Mouse (Mus musculus) liver, embryonic 12.5 days (tissue): Measurements from ENCODE around the gene Rapgef3. TPM values are rescaled to one million over a fixed set of nuclear protein-coding genes. Genes with fewer than 3 reads are reported as not detected.

ENCODE experiments used
- ATAC-seq: fragments of 200-750 bp; cut with Nextera tagmentation; 2 replicates; pipeline ENCODE4 v1.8.0; 2017; ENCODE audit warnings: moderate number of reproducible peaks, mild to moderate bottlenecking, moderate library complexity
- H3K27ac ChIP-seq: fragments of 300-500 bp; sonication (generic); 2 replicates; pipeline ENCODE4 v1.5.1; 2016; ENCODE audit warnings: mild to moderate bottlenecking
- H3K27me3 ChIP-seq: fragments of 300-500 bp; sonication (generic); replicated peaks from 2 replicates; pipeline ENCODE4 v1.6.1; 2016; ENCODE audit warnings: mild to moderate bottlenecking, moderate library complexity
- H3K36me3 ChIP-seq: fragments of 300-500 bp; sonication (generic); 2 replicates; pipeline ENCODE4 v1.6.1; 2016; ENCODE audit warnings: mild to moderate bottlenecking, moderate library complexity
- H3K4me1 ChIP-seq: fragments of 300-500 bp; sonication (generic); 2 replicates; pipeline ENCODE4 v1.6.1; 2016
- H3K4me2 ChIP-seq: fragments of 300-500 bp; sonication (generic); 2 replicates; pipeline ENCODE4 v1.6.1; 2016; ENCODE audit warnings: mild to moderate bottlenecking, moderate library complexity
- H3K4me3 ChIP-seq: fragments of 300-500 bp; sonication (generic); 2 replicates; pipeline ENCODE4 v1.5.1; 2016; ENCODE audit warnings: mild to moderate bottlenecking, moderate library complexity
- H3K9ac ChIP-seq: fragments of 300-500 bp; sonication (generic); 2 replicates; pipeline ENCODE4 v1.6.1; 2016; ENCODE audit warnings: mild to moderate bottlenecking, moderate library complexity
- H3K9me3 ChIP-seq: fragments of 300-500 bp; sonication (generic); replicated peaks from 2 replicates; pipeline ENCODE4 v1.6.1; 2016; ENCODE audit warnings: mild to moderate bottlenecking, moderate library complexity
- WGBS: fragments of 180-500 bp; shearing (Covaris S2); methylation state at CpG from one replicate; pipeline ENCODE4 v1.1.7; 2016; ENCODE audit not compliant: insufficient replicate concordance; 5-methylcytosine and 5-hydroxymethylcytosine counted together
- polyA plus RNA-seq: library from polyadenylated mRNA; unstranded; fragments of >200 nt; fragmentation: Nextera tagmentation; extraction: Ambion mirVana; gene quantifications from 2 replicates; pipeline ENCODE4 v1.2.1, GENCODE M21; 2016

The Rapgef3 gene
- polyA plus RNA-seq, 1 experiment from 2014 or later = 3.9 TPM

DNA sequence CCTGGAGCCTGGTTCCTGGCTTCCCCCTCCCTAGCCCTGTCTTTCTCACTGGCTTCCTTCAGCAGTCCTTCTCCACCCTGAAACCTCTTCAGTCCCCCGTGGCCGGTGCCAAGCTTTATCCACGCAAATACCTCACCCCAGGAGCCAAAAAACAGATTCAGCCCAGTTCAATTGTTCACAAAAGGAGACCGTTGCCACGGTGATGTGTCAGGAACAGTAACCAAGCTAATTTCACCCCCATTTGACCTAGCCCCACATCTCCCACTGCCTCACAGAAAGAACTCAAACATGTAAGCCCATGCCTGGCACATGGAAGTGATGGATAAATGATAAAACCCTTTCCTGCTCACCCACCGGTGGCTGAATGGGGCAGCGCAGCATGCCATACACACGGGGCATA, 1.6 kb downstream of the Rapgef3 start:
- no peak for ATAC-seq
- H3K4me3 ChIP-seq = peak overlapping the region; percentile 49
- no peaks in the 10 kb centered on the region for H3K36me3 ChIP-seq
- H3K4me2 ChIP-seq = peak overlapping the region; percentile 71
- H3K27ac ChIP-seq = no peak overlapping the region
- H3K4me1 ChIP-seq = peaks cover 28% of the 10 kb centered on the region
- no peaks in the 10 kb centered on the region for H3K9me3 ChIP-seq
- H3K27me3 ChIP-seq = peaks cover 90% of the 10 kb centered on the region
- H3K9ac ChIP-seq = no peak overlapping the region
- WGBS = 23% methylated on average over 8 of the region's 8 CpGs

DNA sequence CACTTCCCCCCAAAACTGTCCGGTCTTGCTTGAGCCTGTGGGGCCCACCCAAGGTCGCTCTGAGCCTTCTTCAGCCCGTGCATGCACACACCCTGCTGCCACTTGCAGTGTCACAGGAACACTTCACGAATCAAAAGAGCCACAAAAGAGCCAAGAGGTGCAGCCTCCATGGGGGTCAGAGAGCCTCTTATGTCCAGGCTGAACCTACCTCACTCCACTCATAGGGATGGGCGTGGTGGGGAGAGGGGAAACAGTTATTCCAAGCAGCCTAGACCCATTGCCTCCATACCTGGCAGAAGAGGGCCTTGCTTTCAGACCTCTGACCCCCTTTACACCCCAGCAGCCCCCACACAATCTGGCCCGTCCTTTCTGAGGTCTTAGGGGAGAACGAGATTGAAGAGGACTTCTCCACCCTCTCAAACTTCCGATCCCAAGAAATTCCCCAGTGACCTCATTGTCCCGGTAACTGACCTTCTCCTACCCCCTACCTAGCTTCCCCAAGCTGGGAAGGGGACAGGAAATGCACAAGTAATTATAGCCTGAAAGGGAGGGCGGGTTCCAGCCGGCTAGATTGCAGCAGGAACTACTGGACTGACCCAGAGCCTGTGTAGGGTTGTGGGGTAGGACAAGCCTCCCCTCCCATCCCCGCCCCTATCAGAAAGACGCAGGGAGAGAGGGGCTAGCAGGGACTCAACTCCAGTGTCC, 2.5 kb downstream of the Rapgef3 start:
- no peaks in the 10 kb centered on the region for H3K9me3 ChIP-seq
- peaks cover 83% of the 10 kb centered on the region for H3K27me3 ChIP-seq
- no peak overlapping the region for H3K4me3 ChIP-seq
- ATAC-seq = no peak
- H3K27ac ChIP-seq = no peak overlapping the region
- H3K4me2 ChIP-seq = no peak overlapping the region
- WGBS = 29% methylated on average over 13 of the region's 13 CpGs
- H3K9ac ChIP-seq = no peak overlapping the region
- H3K4me1 ChIP-seq = peaks cover 28% of the 10 kb centered on the region
- H3K36me3 ChIP-seq = no peaks in the 10 kb centered on the region

DNA sequence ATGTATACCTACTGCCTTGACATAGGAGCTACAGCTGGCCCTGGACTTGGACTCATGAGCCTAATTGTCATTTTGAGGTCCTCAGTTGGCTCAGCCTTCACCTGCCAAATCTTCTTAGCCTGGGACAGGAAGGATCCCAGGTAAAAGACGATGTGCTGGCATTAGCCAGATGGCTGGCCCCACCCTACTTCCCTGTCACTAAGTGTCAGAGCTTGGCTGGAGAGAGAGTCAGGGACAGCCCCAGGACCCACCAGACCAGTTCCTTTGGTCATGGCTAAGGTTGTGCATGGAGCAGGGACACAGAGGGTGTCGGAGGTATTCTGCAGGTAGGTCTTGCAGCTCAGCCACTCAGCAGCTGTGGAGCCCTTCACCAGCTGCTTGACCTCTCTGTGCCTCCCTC, 3.2 kb downstream of the Rapgef3 start:
- Histone ChIP-seq H3K27me3 (peaks cover 76% of the 10 kb centered on the region), H3K9me3 (no peaks in the 10 kb centered on the region), H3K4me2 (no peak overlapping the region), H3K4me3 (no peak overlapping the region), H3K36me3 (no peaks in the 10 kb centered on the region), H3K4me1 (peaks cover 30% of the 10 kb centered on the region), H3K9ac (no peak overlapping the region), H3K27ac (no peak overlapping the region)
- no peak for ATAC-seq
- 60% methylated on average over 2 of the region's 2 CpGs for WGBS

DNA sequence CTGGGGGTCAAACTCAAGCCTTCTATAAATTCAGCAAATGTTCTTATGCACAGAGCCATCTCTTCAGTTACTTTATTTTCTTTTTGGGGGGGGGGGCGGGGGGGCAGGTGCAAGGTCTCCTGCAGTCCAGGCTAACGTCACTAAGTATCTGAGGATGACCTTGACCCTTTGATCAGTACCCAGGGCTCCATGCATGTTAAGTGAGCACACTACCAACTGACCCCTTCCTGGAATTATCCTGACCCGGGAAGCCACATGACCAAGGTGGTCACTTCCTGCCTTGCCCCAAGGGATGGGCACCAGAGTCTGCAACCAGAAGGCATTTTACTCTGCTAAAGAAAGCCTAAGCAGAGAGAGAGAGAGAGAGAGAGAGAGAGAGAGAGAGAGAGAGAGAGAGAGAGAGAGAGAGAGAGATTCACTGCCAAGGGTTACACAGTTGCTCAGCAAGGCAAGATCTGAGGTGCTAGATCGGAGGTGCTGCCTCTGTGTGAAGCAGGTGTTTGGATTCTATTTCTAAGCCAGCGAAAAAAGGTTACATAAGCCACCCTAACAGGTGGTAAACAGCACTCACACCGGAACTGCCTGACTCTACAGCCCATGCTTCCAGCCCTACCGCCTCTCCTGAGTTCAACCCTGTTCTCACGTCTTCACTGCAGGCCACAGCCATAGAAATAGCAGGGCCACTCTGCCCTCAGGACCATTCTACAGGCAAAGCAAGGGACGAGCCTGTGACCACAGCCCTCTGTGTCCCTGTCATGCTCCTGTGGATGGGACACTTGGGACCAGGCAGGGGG, 4.3 kb downstream of the Rapgef3 start:
- no peak overlapping the region for H3K27ac ChIP-seq
- H3K4me3 ChIP-seq = no peak overlapping the region
- WGBS = 45% methylated on average over 9 of the region's 9 CpGs
- H3K36me3 ChIP-seq = no peaks in the 10 kb centered on the region
- no peaks in the 10 kb centered on the region for H3K9me3 ChIP-seq
- H3K9ac ChIP-seq = no peak overlapping the region
- H3K4me2 ChIP-seq = no peak overlapping the region
- no peak for ATAC-seq
- peaks cover 29% of the 10 kb centered on the region for H3K4me1 ChIP-seq
- peaks cover 65% of the 10 kb centered on the region for H3K27me3 ChIP-seq

DNA sequence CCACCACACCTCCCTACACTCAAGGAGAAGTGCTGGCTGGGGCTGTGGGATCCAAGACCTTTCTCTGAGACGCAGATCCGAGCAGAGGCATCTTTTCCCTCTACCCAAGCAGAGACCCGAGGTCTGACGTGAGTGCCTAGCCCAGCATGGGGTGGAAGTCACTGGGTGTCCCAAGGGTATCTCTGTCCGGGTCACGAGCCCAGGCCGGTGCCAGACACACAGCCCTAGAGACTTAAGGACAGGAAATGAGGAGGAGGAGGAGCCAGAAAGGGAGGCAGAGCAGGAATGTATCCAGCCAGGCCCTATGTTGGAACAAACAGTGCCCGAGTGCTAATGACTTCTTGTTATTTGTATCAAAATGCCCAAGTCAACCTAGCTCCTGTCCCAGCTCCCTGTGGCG, 5.0 kb downstream of the Rapgef3 start:
- Histone ChIP-seq H3K27me3 (peaks cover 58% of the 10 kb centered on the region), H3K4me3 (no peak overlapping the region), H3K4me2 (no peak overlapping the region), H3K9me3 (no peaks in the 10 kb centered on the region), H3K4me1 (peaks cover 22% of the 10 kb centered on the region), H3K9ac (no peak overlapping the region), H3K27ac (no peak overlapping the region), H3K36me3 (no peaks in the 10 kb centered on the region)
- 58% methylated on average over 9 of the region's 9 CpGs for WGBS
- ATAC-seq = no peak

DNA sequence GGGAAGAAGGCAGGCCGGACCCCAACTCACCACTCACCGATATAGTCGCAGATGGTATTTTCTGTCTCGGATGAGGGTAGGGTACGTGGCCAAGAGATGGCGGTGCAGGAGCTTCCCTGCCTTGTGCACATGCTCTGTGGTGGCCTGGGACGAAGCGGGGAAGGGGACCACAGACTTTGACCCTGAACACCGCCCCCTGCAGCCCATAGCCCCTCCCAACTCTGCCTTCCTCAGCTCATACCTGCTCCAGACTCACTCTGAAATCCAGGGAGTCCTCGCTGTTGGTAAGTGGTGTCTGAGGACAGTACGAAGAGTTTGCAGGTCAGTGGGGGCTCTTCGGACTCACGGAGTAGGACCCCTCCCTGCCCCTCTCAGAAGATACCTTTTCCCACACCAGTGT, 6.3 kb downstream of the Rapgef3 start:
- Histone ChIP-seq H3K27me3 (peaks cover 50% of the 10 kb centered on the region), H3K4me3 (0 out of 2 replicates have a peak overlapping the region, but pooled peaks have one; percentile 0), H3K9ac (no peak overlapping the region), H3K27ac (no peak overlapping the region), H3K36me3 (0 out of 2 replicates have a peak, but pooled peaks cover 5% of the 10 kb centered on the region), H3K4me2 (peak overlapping the region; percentile 26), H3K4me1 (peaks cover 9% of the 10 kb centered on the region), H3K9me3 (no peaks in the 10 kb centered on the region)
- WGBS = 55% methylated on average over 13 of the region's 13 CpGs
- 0 out of 2 replicates have a peak, but pooled peaks have one; percentile 17 for ATAC-seq

DNA sequence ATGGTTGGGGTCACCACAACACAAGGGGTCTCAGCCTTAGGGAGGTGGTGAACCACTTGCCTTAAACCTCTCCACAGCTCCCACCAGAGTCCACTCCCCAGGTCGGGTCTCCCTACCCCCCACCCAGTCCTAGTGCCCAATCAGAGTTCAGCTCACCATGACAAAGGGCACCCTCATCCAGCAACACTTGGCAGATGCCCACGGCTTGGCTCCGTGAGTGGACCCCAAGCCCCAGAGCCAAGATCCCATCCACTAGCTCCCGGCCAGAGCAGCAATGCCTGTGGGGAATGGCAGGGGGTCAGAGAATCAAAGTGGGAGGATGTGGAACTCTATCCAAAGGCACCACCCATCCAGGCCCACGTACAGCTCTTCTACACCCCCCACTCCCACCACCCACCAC, 6.8 kb downstream of the Rapgef3 start:
- Histone ChIP-seq H3K4me1 (peaks cover 9% of the 10 kb centered on the region), H3K4me2 (peak overlapping the region; percentile 26), H3K4me3 (0 out of 2 replicates have a peak overlapping the region, but pooled peaks have one; percentile 0), H3K9ac (no peak overlapping the region), H3K27me3 (peaks cover 47% of the 10 kb centered on the region), H3K9me3 (no peaks in the 10 kb centered on the region), H3K27ac (no peak overlapping the region), H3K36me3 (0 out of 2 replicates have a peak, but pooled peaks cover 5% of the 10 kb centered on the region)
- no peak for ATAC-seq
- WGBS = 64% methylated on average over 5 of the region's 5 CpGs

DNA sequence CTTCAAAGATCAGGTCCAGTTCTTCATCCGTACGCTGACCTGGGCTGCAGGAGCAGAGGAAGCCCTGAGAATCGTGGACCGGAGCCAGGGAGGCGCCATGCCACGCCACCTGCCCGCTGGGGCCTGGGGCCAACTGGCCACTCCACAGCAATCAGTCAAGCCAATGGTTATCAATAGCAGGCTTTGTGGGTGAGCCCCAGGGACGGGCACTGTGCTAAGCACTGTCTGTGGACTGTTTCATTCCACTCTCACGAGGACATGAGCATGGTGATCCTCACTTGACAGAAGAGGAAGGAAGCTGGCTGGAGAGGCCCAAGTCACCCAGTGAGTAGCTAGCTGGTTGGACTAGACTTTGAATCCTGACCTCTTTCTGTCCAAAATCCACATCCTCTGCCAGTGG, 7.8 kb downstream of the Rapgef3 start:
- 56% methylated on average over 9 of the region's 9 CpGs for WGBS
- peaks cover 9% of the 10 kb centered on the region for H3K4me1 ChIP-seq
- no peak overlapping the region for H3K27ac ChIP-seq

DNA sequence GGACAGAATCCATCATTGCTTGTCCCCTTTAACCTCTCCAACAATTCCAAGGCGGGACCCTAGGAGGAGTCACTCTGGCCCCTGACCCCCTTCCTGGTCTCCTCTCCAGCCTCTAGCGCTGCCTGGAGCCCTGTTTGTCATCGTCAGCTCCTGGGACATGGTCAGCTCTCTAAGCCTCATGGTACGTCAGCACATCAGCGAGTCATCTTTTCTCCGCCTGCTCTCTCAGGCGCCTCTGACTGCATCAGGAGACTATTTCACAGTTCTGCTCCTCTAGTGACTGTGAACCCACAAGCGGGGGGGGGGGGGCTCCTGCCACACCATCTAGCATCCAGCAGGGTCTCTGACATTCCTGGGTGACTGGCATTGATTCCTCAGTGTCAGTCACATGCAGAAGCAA, 12.4 kb downstream of the Rapgef3 start:
- Histone ChIP-seq H3K9me3 (no peaks in the 10 kb centered on the region), H3K36me3 (peaks cover 8% of the 10 kb centered on the region; the same call in 1 of the 2 replicates), H3K9ac (no peak overlapping the region)

More for the DNA sequence above, 7.8 kb downstream of the Rapgef3 start:
- Histone ChIP-seq H3K36me3 (0 out of 2 replicates have a peak, but pooled peaks cover 5% of the 10 kb centered on the region), H3K27me3 (peaks cover 37% of the 10 kb centered on the region), H3K4me3 (no peak overlapping the region), H3K9ac (no peak overlapping the region), H3K4me2 (no peak overlapping the region), H3K9me3 (no peaks in the 10 kb centered on the region)
- ATAC-seq = no peak

DNA sequence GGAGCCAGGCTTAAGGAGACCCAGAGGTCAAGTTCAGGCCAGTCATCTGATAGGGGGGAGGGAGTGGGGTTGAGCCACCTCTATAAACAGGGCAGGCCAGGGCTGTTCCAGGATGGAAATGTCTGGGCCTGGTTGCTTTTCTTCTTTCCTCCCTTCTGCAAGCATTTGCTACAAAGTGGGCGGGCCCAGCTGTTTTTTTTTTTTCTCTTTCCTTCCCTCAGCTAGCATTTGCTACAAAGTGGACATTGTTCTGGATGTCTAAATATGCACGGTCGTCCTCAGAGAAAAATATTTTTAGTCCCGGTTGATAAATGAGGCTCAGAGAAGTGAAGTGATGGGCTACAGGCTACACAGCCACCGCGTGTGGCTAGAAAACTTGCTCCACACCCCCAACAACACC, 13.3 kb downstream of the Rapgef3 start:
- ATAC-seq = no peak
- peaks cover 8% of the 10 kb centered on the region; the same call in 1 of the 2 replicates for H3K36me3 ChIP-seq
- no peak overlapping the region for H3K9ac ChIP-seq
- no peaks in the 10 kb centered on the region for H3K9me3 ChIP-seq
- WGBS = 72% methylated on average over 6 of the region's 6 CpGs
- no peak overlapping the region for H3K27ac ChIP-seq
- H3K4me3 ChIP-seq = no peak overlapping the region
- no peak overlapping the region for H3K4me2 ChIP-seq
- 0 out of 2 replicates have a peak, but pooled peaks cover 7% of the 10 kb centered on the region for H3K4me1 ChIP-seq
- peaks cover 6% of the 10 kb centered on the region for H3K27me3 ChIP-seq

More for the DNA sequence above, 12.4 kb downstream of the Rapgef3 start:
- H3K4me2 ChIP-seq = no peak overlapping the region
- no peak for ATAC-seq
- peaks cover 6% of the 10 kb centered on the region for H3K27me3 ChIP-seq
- no peak overlapping the region for H3K4me3 ChIP-seq
- H3K4me1 ChIP-seq = peaks cover 10% of the 10 kb centered on the region
- H3K27ac ChIP-seq = no peak overlapping the region
- 67% methylated on average over 8 of the region's 8 CpGs for whole genome bisulfite sequencing

DNA sequence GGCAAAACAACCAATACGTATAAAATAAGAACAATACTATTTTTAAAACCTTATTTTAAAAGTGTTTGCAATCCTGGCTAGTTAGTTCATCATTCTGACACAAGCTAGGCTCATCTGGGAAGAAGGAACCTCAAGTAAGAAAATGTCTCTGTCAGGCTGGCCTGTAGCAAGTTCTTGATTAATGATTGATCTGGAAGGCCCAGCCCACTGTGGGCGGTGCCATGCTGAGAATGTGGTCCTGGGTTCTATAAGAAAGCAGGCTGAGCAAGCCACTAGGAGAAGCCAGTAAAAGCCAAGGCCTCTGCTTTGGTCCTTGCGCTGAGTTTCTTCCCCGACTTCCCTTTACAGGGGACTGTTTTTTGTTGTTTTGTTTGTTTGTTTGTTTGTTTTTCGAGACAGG, 15.3 kb downstream of the Rapgef3 start:
- Histone ChIP-seq H3K4me1 (peaks cover 21% of the 10 kb centered on the region), H3K9ac (no peak overlapping the region), H3K4me2 (no peak overlapping the region), H3K9me3 (no peaks in the 10 kb centered on the region), H3K27ac (no peak overlapping the region), H3K27me3 (peaks cover 6% of the 10 kb centered on the region), H3K36me3 (peaks cover 8% of the 10 kb centered on the region; the same call in 1 of the 2 replicates), H3K4me3 (no peak overlapping the region)
- 69% methylated on average over 5 of the region's 5 CpGs for WGBS
- no peak for ATAC-seq

DNA sequence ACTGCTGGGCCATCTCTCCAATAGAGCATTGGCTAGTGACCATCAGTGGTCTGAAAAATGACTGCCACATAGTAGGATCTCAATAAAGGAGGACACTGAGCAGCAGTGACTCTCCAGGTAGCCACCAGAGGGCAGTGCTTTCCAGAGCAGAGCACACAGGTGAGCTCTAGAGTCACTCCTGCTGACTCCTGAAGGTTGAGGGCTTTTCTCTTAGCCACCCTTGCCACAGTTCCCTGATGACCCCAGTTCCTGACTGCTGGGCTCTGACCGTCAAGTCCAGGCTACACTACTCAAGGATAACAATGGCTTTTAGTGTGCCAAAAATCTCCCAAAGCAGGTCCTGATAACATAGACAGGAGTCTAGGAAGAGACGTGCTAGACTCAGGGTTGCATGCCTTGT, 16.1 kb downstream of the Rapgef3 start:
- Histone ChIP-seq H3K27me3 (peaks cover 4% of the 10 kb centered on the region; the same call in 1 of the 2 replicates), H3K9ac (no peak overlapping the region), H3K4me1 (peaks cover 28% of the 10 kb centered on the region), H3K4me2 (no peak overlapping the region), H3K36me3 (peaks cover 8% of the 10 kb centered on the region), H3K27ac (no peak overlapping the region), H3K4me3 (no peak overlapping the region), H3K9me3 (no peaks in the 10 kb centered on the region)
- ATAC-seq = no peak
- 72% methylated on average over 2 of the region's 2 CpGs for WGBS
